ENCODE assay signal across 8 mouse cellular contexts in the genomic region with DNA sequence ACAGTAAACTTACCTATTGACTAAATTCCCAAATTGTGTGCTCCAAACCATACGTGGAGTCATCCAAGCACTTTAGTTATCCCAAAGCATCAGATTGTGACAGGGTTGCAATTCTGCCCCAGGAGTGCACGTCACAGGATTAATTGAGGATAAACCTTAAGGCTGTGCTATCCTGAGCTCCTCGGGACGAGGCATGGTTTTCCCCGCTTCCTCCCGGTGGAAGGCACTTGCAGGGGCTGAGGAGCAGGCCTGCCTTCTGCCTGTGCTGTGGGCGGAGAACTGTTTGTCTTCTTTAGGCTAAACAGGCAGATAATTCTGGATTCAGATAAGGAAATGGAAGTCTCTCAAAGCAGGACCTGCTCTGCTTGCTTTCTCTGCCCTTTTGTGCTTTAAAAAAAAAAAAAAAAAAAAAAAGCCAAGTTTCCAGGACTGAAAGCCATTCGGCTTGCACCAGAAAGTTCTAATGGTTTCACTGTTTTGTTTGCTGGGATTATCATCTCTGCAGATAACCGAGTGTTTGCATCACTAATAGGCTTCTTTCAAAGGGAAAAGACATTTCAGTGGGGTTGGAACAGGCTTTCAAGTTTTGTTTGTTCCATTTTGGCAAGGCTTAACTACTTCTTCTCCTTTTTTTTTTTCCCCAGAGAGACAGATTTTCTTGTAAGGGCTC. TPM values are rescaled to one million over a fixed set of nuclear protein-coding genes. Genes with fewer than 3 reads are reported as not detected.
DNase-seq lines count a peak whose midpoint lies in the region; ATAC-seq lines count a peak whose summit lies in the region.

No protein-coding gene starts in this region.

- peak; percentile 91 for DNase-seq in heart, adult 11 months
- no peak for DNase-seq in heart, postnatal 25 days (ENCODE audit: low spot score)
- DNase-seq in 3134 (ENCODE audit: extremely low read depth, insufficient read length, low spot score), result peak; percentile 10
- no peak for DNase-seq in liver, embryonic 11.5 days (ENCODE audit: low spot score)
- peak; percentile 49 for DNase-seq in testis, postnatal 10 days (ENCODE audit: low spot score)
- no peak for DNase-seq in T-cell, adult 2 months (ENCODE audit: low spot score)

- whole genome bisulfite sequencing in forebrain, embryonic 12.5 days, result 20% methylated on average over 9 of the region's 9 CpGs
- 31% methylated on average over 9 of the region's 9 CpGs for WGBS in liver, embryonic 11.5 days

- H3K36me3 ChIP-seq in forebrain, embryonic 12.5 days (replicated peaks), result no peaks in the 10 kb centered on the region
- no peaks in the 10 kb centered on the region for H3K36me3 ChIP-seq in liver, embryonic 11.5 days (ENCODE audit: control insufficient read depth, insufficient read depth, low read length)

- H3K4me1 ChIP-seq in forebrain, embryonic 12.5 days, result peaks cover 22% of the 10 kb centered on the region
- peaks cover 8% of the 10 kb centered on the region for H3K4me1 ChIP-seq in liver, embryonic 11.5 days (replicated peaks; ENCODE audit: control insufficient read depth, insufficient read depth, low read length)

- H3K9me3 ChIP-seq in forebrain, embryonic 12.5 days, result no peaks in the 10 kb centered on the region
- no peaks in the 10 kb centered on the region for H3K9me3 ChIP-seq in liver, embryonic 11.5 days (ENCODE audit: control insufficient read depth, low read length)

- ATAC-seq in forebrain, embryonic 12.5 days (ENCODE audit: low FRiP score), result no peak
- ATAC-seq in liver, embryonic 11.5 days (replicated peaks; ENCODE audit: low FRiP score), result no peak
- ATAC-seq in activated CD4-positive, CD25-positive, alpha-beta regulatory T cell, adult 4 months, result no peak

- intact Hi-C loops in heart, postnatal 25 days (cut with DNase I), result loop anchor here (5.0 kb wide), 1 partner anchor 98 kb away; no protein-coding TSS in a partner anchor

- no peaks in the 10 kb centered on the region; the same call in 1 of the 2 replicates for H3K27me3 ChIP-seq in forebrain, embryonic 12.5 days
- no peaks in the 10 kb centered on the region for H3K27me3 ChIP-seq in liver, embryonic 11.5 days (replicated peaks; ENCODE audit: control insufficient read depth, insufficient read depth, low read length)

- H3K27ac ChIP-seq in forebrain, embryonic 12.5 days, result peak overlapping the region; percentile 56
- H3K27ac ChIP-seq in liver, embryonic 11.5 days (ENCODE audit: low read depth, low read length), result no peak overlapping the region

- peak overlapping the region; percentile 67 for H3K4me2 ChIP-seq in forebrain, embryonic 12.5 days
- H3K4me2 ChIP-seq in liver, embryonic 11.5 days, result peak overlapping the region; percentile 92

- no peak overlapping the region for H3K9ac ChIP-seq in forebrain, embryonic 12.5 days
- H3K9ac ChIP-seq in liver, embryonic 11.5 days (ENCODE audit: low read depth, low read length), result no peak overlapping the region

- no peak overlapping the region for H3K4me3 ChIP-seq in forebrain, embryonic 12.5 days (replicated peaks)
- H3K4me3 ChIP-seq in liver, embryonic 11.5 days (ENCODE audit: low read depth, low read length), result no peak overlapping the region

RNA-seq across cellular contexts. Expression of gene Map4k3, which starts 0.9 kb away (rescaled TPM):
- 10 to 100 TPM; 24.0 to 24.4 TPM for total RNA-seq in heart, postnatal 25 days (2021)
- polyA plus RNA-seq in forebrain, embryonic 12.5 days (2016; fragmentation: Nextera tagmentation; extraction: Ambion mirVana), result 29.4 and 34.1 TPM in 2 replicates
- 9.9 TPM in 2 replicates for polyA plus RNA-seq in liver, embryonic 11.5 days (2014; fragmentation: Nextera tagmentation; extraction: Ambion mirVana)
- polyA plus RNA-seq in activated CD4-positive, CD25-positive, alpha-beta regulatory T cell, adult 4 months (2017; shearing (Covaris generic)), result 1 to 10 TPM; 2.3 to 4.2 TPM

Comparison
In these comparisons a context has a peak if more than half of its experiments do, and no peak if none do; other contexts are left out.
1. DNase-seq: peak in heart, adult 11 months (single experiment), 3134 (single experiment) and testis, postnatal 10 days (single experiment); none in heart, postnatal 25 days (single experiment), liver, embryonic 11.5 days (single experiment) and T-cell, adult 2 months (single experiment).